Mouse (Mus musculus): Measurements from ENCODE around the gene Ddx19b. TPM values are rescaled to one million over a fixed set of nuclear protein-coding genes. Genes with fewer than 3 reads are reported as not detected.
"Not testable (repeated sequence)": the region's sequence is repeated elsewhere in the genome, so short reads cannot be mapped to it uniquely, and the experiment has no call there.

Ddx19b gene
- 4.0 and 4.1 TPM in 2 replicates for polyA plus RNA-seq (2015; fragmentation: Nextera tagmentation; extraction: Ambion mirVana)

DNA sequence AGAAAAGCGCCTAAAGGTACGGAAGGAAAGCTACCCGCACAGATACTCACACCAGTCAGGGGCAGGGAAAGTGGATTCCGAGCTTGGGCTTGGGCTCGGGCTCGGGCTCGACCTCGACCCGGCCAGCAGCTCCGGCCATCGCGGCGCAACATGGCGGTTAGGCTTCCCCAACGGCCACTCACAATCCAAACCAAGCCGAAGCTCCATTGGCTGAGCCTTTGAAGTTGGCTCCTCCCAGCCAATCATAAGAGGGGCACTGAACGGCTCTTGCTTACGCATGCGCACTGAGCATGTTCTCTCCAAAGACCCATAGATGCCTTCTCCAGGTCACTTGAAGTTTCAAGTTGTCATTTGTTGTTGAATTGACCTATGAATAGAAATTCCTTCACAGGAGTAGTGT, at the start of gene Ddx19b:
Ddx19b (minus strand) TSS at position 180 of the 400 bp plus-strand sequence.
- H3K27me3 ChIP-seq = peaks cover 6% of the 10 kb centered on the region; the same call in 1 of the 2 replicates
- ATAC-seq (ENCODE audit: low FRiP score, low read depth) = no peak
- H3K4me2 ChIP-seq (replicated peaks) = no peak within 1 kb of the TSS
- no peak within 1 kb of the TSS for H3K4me3 ChIP-seq
- peaks cover 3% of the 10 kb centered on the region; the same call in 1 of the 2 replicates for H3K36me3 ChIP-seq
- H3K4me1 ChIP-seq = peaks cover 20% of the 10 kb centered on the region
- H3K9ac ChIP-seq = no peak within 1 kb of the TSS
- H3K9me3 ChIP-seq = no peaks in the 10 kb centered on the region
- 94% methylated on average over 19 of the region's 19 CpGs for WGBS
- H3K27ac ChIP-seq = no peak within 1 kb of the TSS

DNA sequence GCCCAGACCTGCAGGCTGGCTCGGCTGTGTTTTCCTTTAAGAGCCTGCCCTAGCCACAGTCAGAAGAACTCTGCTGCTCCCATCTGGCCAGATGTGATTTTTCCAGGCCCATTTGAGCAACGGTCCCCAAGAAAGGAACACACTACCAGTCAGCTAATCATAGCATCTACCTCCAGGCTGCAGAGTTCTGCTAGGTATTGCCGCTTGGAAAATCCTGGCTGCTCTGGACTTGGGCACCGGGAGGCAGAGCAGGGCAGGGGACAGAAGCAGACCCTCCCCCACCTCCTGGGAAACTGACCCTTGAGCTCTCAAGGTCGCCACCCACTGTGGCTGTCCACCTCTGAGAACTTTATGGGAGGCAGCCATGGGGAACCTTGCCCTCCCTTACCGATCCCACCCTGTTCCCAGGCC, 48.3 kb upstream of the Ddx19b start:
- WGBS = 23% methylated on average over 6 of the region's 6 CpGs
- H3K4me2 ChIP-seq (replicated peaks) = no peak overlapping the region
- no peaks in the 10 kb centered on the region for H3K9me3 ChIP-seq
- H3K9ac ChIP-seq = no peak overlapping the region
- H3K27me3 ChIP-seq = no peaks in the 10 kb centered on the region
- no peak overlapping the region for H3K4me3 ChIP-seq
- no peak for ATAC-seq (ENCODE audit: low FRiP score, low read depth)
- no peak overlapping the region for H3K27ac ChIP-seq
- no peaks in the 10 kb centered on the region; the same call in 1 of the 2 replicates for H3K4me1 ChIP-seq
- H3K36me3 ChIP-seq = no peaks in the 10 kb centered on the region

DNA sequence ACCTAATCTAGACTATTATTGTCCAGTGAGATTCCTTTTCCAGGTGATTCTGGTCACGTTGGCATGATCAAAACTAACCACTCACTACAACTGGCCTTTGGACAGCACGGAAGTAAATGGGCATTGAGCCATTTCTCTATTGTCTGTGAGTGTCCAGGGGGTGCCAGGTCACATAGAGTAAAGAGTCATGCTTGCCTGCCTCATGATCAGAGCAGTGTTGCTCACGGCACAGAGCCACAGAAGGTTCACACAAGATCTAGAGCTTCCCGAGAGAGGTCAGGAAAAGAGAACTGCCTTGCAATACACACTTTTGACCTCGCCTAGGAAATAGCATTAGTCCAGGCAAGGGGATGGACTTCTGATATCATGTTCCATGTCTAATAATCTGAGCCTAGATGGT, 47.9 kb upstream of the Ddx19b start:
- Histone ChIP-seq H3K9ac (no peak overlapping the region), H3K4me1 (no peaks in the 10 kb centered on the region; the same call in 1 of the 2 replicates), H3K4me3 (no peak overlapping the region), H3K9me3 (no peaks in the 10 kb centered on the region), H3K27ac (no peak overlapping the region), H3K27me3 (no peaks in the 10 kb centered on the region), H3K36me3 (no peaks in the 10 kb centered on the region), H3K4me2 (replicated peaks) (no peak overlapping the region)
- no peak for ATAC-seq (ENCODE audit: low FRiP score, low read depth)
- 67% methylated on average over 5 of the region's 5 CpGs for WGBS

DNA sequence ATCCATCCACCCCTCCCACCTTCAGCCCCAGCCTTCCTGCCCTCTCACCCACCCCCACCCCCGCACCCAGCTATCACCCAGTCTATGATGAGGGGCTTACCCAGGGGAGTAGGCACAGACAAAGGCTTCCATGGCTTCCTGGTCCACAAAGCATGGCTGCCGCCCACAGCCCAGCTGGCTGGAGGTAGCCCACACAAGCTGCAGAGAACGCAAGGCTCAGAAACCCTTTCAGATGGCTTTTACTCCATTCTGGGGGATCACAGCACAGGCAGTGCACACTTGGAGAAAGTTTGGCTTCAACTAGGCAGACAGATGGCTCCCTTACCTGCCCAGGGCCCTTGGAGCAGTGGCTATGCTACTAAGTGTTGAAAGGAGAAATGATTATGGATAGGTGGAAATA, 44.4 kb upstream of the Ddx19b start:
- Histone ChIP-seq H3K4me2 (replicated peaks) (no peak overlapping the region), H3K9me3 (no peaks in the 10 kb centered on the region), H3K36me3 (no peaks in the 10 kb centered on the region), H3K27me3 (no peaks in the 10 kb centered on the region), H3K4me3 (no peak overlapping the region), H3K9ac (no peak overlapping the region), H3K4me1 (no peaks in the 10 kb centered on the region), H3K27ac (no peak overlapping the region)
- no peak for ATAC-seq (ENCODE audit: low FRiP score, low read depth)
- WGBS = 76% methylated on average over 3 of the region's 3 CpGs

DNA sequence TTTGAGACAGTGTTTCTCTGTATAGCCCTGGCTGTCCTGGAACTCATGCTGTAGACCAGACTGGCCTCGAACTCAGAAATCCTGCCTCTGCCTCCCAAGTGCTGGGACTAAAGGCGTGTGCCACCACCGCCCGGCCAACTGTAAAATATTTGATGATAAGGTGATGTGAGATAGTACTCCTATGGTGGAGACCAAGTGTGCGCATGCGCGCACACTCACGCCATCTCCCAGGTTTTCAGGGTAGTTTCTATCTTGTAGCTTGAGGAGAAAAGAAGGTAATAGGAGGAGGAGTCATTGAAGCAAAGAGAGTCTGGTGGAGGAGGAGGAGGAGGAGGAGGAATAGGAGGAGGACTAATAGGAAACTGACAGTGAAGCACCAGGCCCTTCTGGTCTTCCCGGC, 37.1 kb upstream of the Ddx19b start:
- H3K4me2 ChIP-seq (replicated peaks); H3K9ac ChIP-seq; H3K9me3 ChIP-seq; H3K27ac ChIP-seq; H3K4me3 ChIP-seq; H3K4me1 ChIP-seq; ATAC-seq (ENCODE audit: low FRiP score, low read depth); H3K36me3 ChIP-seq; H3K27me3 ChIP-seq: not testable (repeated sequence)
- WGBS = 92% methylated on average over 9 of the region's 9 CpGs

DNA sequence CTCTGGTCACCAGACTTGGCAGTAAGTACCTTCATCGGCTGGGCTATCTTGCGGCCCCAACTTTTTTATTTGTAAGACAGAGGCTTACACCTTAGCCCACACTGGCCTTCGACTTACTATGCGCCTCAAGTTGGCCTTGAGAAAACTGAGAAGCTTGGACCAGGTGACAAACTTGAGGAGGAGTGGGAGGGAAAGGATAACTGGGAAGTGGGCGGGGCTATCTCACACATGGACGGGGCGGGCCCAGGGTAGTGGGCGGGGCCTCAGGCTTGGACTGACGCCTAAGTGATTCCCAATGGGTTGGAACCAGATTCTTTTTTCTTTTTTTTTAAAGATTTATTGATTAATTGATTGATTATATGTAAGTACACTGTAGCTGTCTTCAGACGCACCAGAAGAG, 35.9 kb upstream of the Ddx19b start:
- Histone ChIP-seq H3K27ac (no peak overlapping the region), H3K4me2 (replicated peaks) (no peak overlapping the region), H3K4me3 (no peak overlapping the region), H3K9ac (no peak overlapping the region), H3K36me3 (no peaks in the 10 kb centered on the region), H3K27me3 (no peaks in the 10 kb centered on the region), H3K4me1 (0 out of 2 replicates have a peak, but pooled peaks cover 5% of the 10 kb centered on the region), H3K9me3 (no peaks in the 10 kb centered on the region)
- no peak for ATAC-seq (ENCODE audit: low FRiP score, low read depth)
- 28% methylated on average over 10 of the region's 10 CpGs for WGBS

DNA sequence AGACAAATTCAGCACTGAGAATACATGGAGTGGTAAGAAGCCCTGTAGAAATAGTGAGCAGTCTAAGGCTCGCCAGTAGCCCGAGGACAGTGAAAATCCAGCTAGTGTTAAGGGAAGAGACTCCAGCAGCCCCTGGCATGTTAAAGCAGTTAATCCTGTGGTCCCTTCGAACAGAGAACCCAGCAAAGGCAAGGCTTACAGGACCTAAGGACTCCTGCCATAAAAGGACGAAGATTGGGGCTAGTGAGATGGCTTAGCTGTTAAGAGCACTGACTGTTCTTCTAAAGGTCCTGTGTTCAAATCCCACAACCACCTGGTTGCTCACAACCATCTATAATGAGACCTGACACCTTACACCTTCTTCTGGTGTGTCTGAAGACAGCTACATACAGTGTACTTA, 34.8 kb upstream of the Ddx19b start:
- no peaks in the 10 kb centered on the region for H3K36me3 ChIP-seq
- H3K27me3 ChIP-seq = no peaks in the 10 kb centered on the region
- H3K9me3 ChIP-seq = no peaks in the 10 kb centered on the region
- H3K4me2 ChIP-seq (replicated peaks) = no peak overlapping the region
- H3K4me1 ChIP-seq = peaks cover 9% of the 10 kb centered on the region
- H3K9ac ChIP-seq = no peak overlapping the region
- H3K27ac ChIP-seq = no peak overlapping the region
- H3K4me3 ChIP-seq = no peak overlapping the region
- 65% methylated on average over 4 of the region's 4 CpGs for WGBS
- no peak for ATAC-seq (ENCODE audit: low FRiP score, low read depth)

DNA sequence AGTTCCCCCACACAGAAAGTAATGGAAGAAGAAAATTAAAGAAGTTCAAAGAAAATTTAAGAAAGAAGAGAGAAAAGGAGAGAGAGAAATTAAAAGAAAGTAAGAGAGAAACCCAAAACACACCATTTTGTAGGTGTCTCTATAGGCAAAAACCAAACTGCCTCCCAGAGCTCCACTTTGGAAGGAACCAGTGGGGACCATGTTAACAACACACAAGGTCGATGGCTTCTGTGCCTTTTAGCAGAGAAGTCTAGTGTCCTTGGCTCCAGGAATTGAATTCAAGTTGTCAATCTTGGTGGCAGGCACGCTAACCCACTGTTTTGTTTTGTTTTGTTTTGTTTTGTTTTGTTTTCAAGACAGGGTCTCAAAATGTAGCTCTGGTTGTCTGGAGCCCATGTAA, 31.3 kb upstream of the Ddx19b start:
- H3K27ac ChIP-seq = no peak overlapping the region; the same call in 1 of the 2 replicates
- peaks cover 7% of the 10 kb centered on the region; the same call in 1 of the 2 replicates for H3K36me3 ChIP-seq
- H3K9me3 ChIP-seq = no peaks in the 10 kb centered on the region
- H3K4me3 ChIP-seq = peak overlapping the region; percentile 68
- peak overlapping the region; percentile 83 for H3K4me2 ChIP-seq (replicated peaks)
- ATAC-seq (ENCODE audit: low FRiP score, low read depth) = no peak
- H3K4me1 ChIP-seq = peaks cover 22% of the 10 kb centered on the region
- H3K27me3 ChIP-seq = no peaks in the 10 kb centered on the region
- 54% methylated on average over 2 of the region's 2 CpGs for WGBS
- H3K9ac ChIP-seq = no peak overlapping the region

DNA sequence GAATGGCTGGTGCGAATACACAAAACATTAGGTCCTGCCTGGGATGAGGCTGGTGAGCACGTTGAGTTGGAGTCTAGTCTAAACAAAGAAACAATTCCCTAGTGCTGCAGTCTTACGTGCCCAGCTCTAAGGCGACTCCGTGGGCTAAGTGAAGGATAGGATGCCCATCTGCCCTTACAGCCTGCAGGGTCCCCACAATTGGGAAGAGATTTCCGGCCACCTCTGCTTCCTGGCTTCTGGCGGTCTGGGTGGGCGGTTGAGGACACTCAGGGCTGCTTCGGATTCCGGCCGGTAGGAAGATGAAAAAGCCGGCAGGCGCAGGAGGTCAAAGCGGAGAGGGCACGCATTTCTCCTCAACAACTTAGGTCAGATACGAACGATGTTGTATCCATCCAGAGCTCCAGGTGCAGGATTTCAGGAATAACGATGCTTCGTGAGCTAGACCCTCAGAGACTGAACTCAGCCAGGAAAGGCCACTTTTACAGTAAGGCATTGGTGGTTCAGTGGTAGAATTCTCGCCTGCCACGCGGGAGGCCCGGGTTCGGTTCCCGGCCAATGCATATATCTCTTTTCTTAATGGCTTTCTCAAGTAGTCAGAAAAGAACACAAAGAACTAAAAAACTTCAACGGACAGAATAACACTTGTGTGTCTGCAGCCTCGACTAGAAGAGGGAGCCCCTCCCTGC, 30.7 kb upstream of the Ddx19b start:
- under 1% methylated on average over 27 of the region's 27 CpGs for WGBS
- H3K36me3 ChIP-seq = peaks cover 9% of the 10 kb centered on the region; the same call in 1 of the 2 replicates
- peak overlapping the region; percentile 29; the same call in 1 of the 2 replicates for H3K27ac ChIP-seq

DNA sequence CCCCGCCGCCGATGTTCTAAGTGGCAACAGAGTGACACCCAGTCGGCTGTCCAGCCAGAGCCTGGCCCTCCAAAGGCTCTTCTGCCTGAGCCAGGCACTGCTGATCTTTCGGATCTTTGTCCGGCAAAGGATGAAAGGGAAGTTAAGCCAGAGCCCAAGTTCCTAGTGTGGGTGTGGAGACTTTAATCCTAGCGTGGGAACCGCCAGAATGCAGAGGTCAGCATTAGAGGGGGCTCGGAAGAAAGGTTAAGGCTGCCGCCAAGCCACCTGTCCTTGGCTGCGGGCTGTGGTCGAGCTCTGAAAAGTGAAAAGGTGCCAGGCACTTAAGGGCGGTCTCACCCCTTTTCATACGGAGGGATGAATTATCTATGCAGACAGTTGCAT, 30.1 kb upstream of the Ddx19b start:
- Histone ChIP-seq H3K36me3 (peaks cover 9% of the 10 kb centered on the region; the same call in 1 of the 2 replicates), H3K27me3 (no peaks in the 10 kb centered on the region), H3K9me3 (no peaks in the 10 kb centered on the region), H3K4me2 (replicated peaks) (peak overlapping the region; percentile 83), H3K9ac (peak overlapping the region; percentile 64), H3K4me3 (peak overlapping the region; percentile 68), H3K4me1 (peaks cover 32% of the 10 kb centered on the region), H3K27ac (peak overlapping the region; percentile 29; the same call in 1 of the 2 replicates)
- WGBS = under 1% methylated on average over 14 of the region's 14 CpGs
- no peak for ATAC-seq (ENCODE audit: low FRiP score, low read depth)

More for the DNA sequence above, 30.7 kb upstream of the Ddx19b start:
- no peaks in the 10 kb centered on the region for H3K9me3 ChIP-seq
- peak overlapping the region; percentile 83 for H3K4me2 ChIP-seq (replicated peaks)
- peak overlapping the region; percentile 68 for H3K4me3 ChIP-seq
- H3K9ac ChIP-seq = peak overlapping the region; percentile 64
- peak; percentile 90 for ATAC-seq (ENCODE audit: low FRiP score, low read depth)
- H3K4me1 ChIP-seq = peaks cover 29% of the 10 kb centered on the region
- H3K27me3 ChIP-seq = no peaks in the 10 kb centered on the region

DNA sequence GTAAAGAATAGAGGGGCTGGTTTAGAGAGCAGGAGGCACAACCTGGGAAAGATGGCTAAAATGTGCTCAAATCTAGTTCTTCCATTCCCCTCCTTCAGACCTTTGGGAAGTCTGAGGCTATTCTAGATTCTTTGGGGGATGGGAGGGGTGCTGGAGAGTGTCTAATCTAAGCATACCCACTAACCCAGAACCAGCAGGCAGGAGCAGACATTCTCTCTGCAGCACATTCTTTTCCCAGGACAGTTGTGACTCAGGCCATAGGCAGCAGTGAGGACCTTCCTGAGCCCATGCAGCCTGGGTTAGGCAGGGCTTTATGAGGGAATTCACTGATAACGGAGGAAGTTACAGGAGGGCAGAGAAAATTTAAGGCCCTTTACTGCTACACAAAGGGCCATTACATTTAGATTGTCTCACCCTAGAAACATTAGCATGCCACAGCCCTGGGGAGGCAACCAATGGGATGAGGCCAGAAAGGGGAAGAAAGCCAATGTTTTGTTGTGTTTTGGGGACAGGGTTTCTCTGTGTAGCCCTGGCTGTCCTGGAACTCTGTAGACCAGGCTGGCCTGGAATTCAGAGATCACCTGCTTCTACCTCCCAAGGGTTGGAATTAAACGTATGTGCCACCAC, 27.5 kb upstream of the Ddx19b start:
- Histone ChIP-seq H3K36me3 (peaks cover 26% of the 10 kb centered on the region), H3K4me1 (peaks cover 32% of the 10 kb centered on the region), H3K4me3 (no peak overlapping the region), H3K4me2 (replicated peaks) (no peak overlapping the region), H3K27me3 (no peaks in the 10 kb centered on the region), H3K27ac (no peak overlapping the region), H3K9ac (no peak overlapping the region), H3K9me3 (no peaks in the 10 kb centered on the region)
- ATAC-seq (ENCODE audit: low FRiP score, low read depth) = no peak
- 50% methylated on average over 2 of the region's 2 CpGs for WGBS

DNA sequence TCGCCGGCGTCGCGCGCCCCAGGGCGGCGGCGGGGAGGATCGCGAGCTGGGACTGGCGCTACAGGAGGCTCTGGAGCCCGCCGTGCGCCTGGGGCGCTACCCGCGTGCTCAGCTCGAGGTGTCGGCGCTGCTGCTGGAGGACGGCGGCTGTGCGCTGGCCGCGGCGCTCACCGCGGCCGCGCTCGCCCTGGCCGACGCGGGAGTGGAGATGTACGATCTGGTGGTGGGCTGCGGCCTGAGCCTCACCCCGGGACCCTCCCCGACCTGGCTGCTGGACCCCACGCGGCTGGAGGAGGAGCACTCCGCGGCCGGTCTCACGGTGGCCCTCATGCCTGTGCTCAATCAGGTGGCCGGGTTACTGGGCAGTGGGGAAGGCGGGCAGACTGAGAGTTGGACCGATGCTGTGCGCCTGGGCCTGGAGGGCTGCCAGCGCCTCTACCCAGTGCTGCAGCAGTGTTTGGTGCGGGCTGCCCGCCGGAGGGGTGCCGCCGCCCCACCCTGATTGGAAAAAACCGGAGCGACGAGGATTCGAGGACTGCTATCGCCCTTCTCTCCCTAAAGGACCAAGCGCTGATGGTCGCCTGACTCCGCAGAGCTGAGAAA, 25.2 kb upstream of the Ddx19b start:
- Histone ChIP-seq H3K36me3 (peaks cover 49% of the 10 kb centered on the region), H3K27me3 (no peaks in the 10 kb centered on the region), H3K4me2 (replicated peaks) (peak overlapping the region; percentile 99), H3K4me1 (peaks cover 27% of the 10 kb centered on the region), H3K27ac (peak overlapping the region; percentile 80), H3K9ac (peak overlapping the region; percentile 94), H3K9me3 (no peaks in the 10 kb centered on the region), H3K4me3 (peak overlapping the region; percentile 97)
- under 1% methylated on average over 60 of the region's 63 CpGs for WGBS
- peak; percentile 62 for ATAC-seq (ENCODE audit: low FRiP score, low read depth)
